Mouse (Mus musculus): ENCODE results near the gene Rufy1.
"Not testable (repeated sequence)": the region's sequence is repeated elsewhere in the genome, so short reads cannot be mapped to it uniquely, and the experiment has no call there.

Rufy1 gene

GRCm38 (mm10) chr11:50381311-50381710, 49.6 kb downstream of the Rufy1 start:
- DNase-seq (ENCODE audit: low spot score in 2 of 2) = no peak

- DNase-seq (ENCODE audit: low spot score in 2 of 2) = no peak
These were observed 51.7 kb downstream of the Rufy1 start for GRCm38 (mm10) chr11:50379023-50379752.

GRCm38 (mm10) chr11:50377892-50378684, 52.8 kb downstream of the Rufy1 start:
- DNase-seq (ENCODE audit: low spot score in 2 of 2) = peak in 1 of 2 experiments; percentile 72

- DNase-seq (ENCODE audit: low spot score in 2 of 2) = peak; percentile 97 to 99
These were observed 53.7 kb downstream of the Rufy1 start, which contains the start of gene Hnrnph1 for GRCm38 (mm10) chr11:50376911-50377891. Hnrnph1 (plus strand) TSS chr11:50376990.

GRCm38 (mm10) chr11:50376156-50376790, 54.7 kb downstream of the Rufy1 start:
- no peak for DNase-seq (ENCODE audit: low spot score in 2 of 2)

GRCm38 (mm10) chr11:50375421-50375820, 55.5 kb downstream of the Rufy1 start:
- DNase-seq (ENCODE audit: low spot score in 2 of 2) = no peak

- no peak for DNase-seq (ENCODE audit: low spot score in 2 of 2)
These were observed 56.5 kb downstream of the Rufy1 start for GRCm38 (mm10) chr11:50374286-50375015.

- DNase-seq (ENCODE audit: low spot score in 2 of 2) = no peak
These were observed 57.3 kb downstream of the Rufy1 start for GRCm38 (mm10) chr11:50373621-50374020.

- DNase-seq (ENCODE audit: low spot score in 2 of 2) = no peak
These were observed 57.8 kb downstream of the Rufy1 start for GRCm38 (mm10) chr11:50373086-50373485.

- no peak for DNase-seq (ENCODE audit: low spot score in 2 of 2)
These were observed 59.0 kb downstream of the Rufy1 start for GRCm38 (mm10) chr11:50371911-50372310.

GRCm38 (mm10) chr11:50371399-50371841, 59.5 kb downstream of the Rufy1 start:
- DNase-seq (ENCODE audit: low spot score in 2 of 2) = peak in 1 of 2 experiments; percentile 50

- DNase-seq (ENCODE audit: low spot score in 2 of 2) = no peak
These were observed 60.0 kb downstream of the Rufy1 start for GRCm38 (mm10) chr11:50370969-50371368.

GRCm38 (mm10) chr11:50369360-50369911, 61.5 kb downstream of the Rufy1 start:
- DNase-seq (ENCODE audit: low spot score in 2 of 2) = no peak

- DNase-seq (ENCODE audit: low spot score in 2 of 2) = no peak
These were observed 63.4 kb downstream of the Rufy1 start for GRCm38 (mm10) chr11:50367531-50367930.

- no peak for DNase-seq (ENCODE audit: low spot score in 2 of 2)
These were observed 65.6 kb downstream of the Rufy1 start for GRCm38 (mm10) chr11:50365322-50365721.

- peak in 1 of 2 experiments; percentile 89 for DNase-seq (ENCODE audit: low spot score in 2 of 2)
These were observed 66.4 kb downstream of the Rufy1 start for GRCm38 (mm10) chr11:50364548-50364947.

- DNase-seq (ENCODE audit: low spot score in 2 of 2) = not testable (repeated sequence)
These were observed 69.6 kb downstream of the Rufy1 start for GRCm38 (mm10) chr11:50361282-50361681.

GRCm38 (mm10) chr11:50358950-50359861, 71.7 kb downstream of the Rufy1 start:
- DNase-seq (ENCODE audit: low spot score in 2 of 2) = peak in 1 of 2 experiments; percentile 58

GRCm38 (mm10) chr11:50355395-50355794, 75.5 kb downstream of the Rufy1 start:
- DNase-seq (ENCODE audit: low spot score in 2 of 2) = no peak

Measured in left cerebral cortex, adult 9 months (tissue).